Mouse (Mus musculus) liver, adult 2 months (tissue): ENCODE data around the gene Cwc25. TPM values are rescaled to one million over a fixed set of nuclear protein-coding genes. Genes with fewer than 3 reads are reported as not detected.

Experiments
- DNase-seq: peaks from one replicate; pipeline ENCODE4 v3.0.0-alpha.2; 2011; ENCODE audit warnings: low read depth, low spot score; ENCODE audit errors: extremely low read depth
- H3K27ac ChIP-seq: fragments of 200-500 bp; replicated peaks from 2 replicates; pipeline ENCODE4 v1.5.1; 2012; ENCODE audit warnings: low read depth, mild to moderate bottlenecking, control low read depth, inconsistent platforms, low read length; ENCODE audit not compliant: insufficient read depth
- H3K27me3 ChIP-seq: fragments of 200-500 bp; 2 replicates; pipeline ENCODE4 v1.6.1; 2012; ENCODE audit warnings: mild to moderate bottlenecking, moderate library complexity, low read length, inconsistent platforms; ENCODE audit not compliant: control insufficient read depth, insufficient read depth
- H3K36me3 ChIP-seq: fragments of 200-500 bp; 2 replicates; pipeline ENCODE4 v1.6.1; 2012; ENCODE audit warnings: low read length, inconsistent platforms; ENCODE audit not compliant: control insufficient read depth, insufficient read depth
- H3K4me1 ChIP-seq: fragments of 200-500 bp; 2 replicates; pipeline ENCODE4 v1.6.1; 2011; ENCODE audit warnings: low read length; ENCODE audit not compliant: control insufficient read depth, insufficient read depth
- H3K4me3 ChIP-seq: fragments of 200-500 bp; 2 replicates; pipeline ENCODE4 v1.5.1; 2011; ENCODE audit warnings: low read depth, mild to moderate bottlenecking, control low read depth, low read length, moderate library complexity; ENCODE audit not compliant: insufficient read depth
- H3K79me2 ChIP-seq: fragments of 200-500 bp; 2 replicates; pipeline ENCODE4 v1.6.1; 2012; ENCODE audit warnings: inconsistent platforms, mild to moderate bottlenecking, low read length, moderate library complexity; ENCODE audit not compliant: control insufficient read depth, insufficient read depth
- H3K9ac ChIP-seq: fragments of 200-500 bp; 2 replicates; pipeline ENCODE4 v1.6.1; 2012; ENCODE audit warnings: low read depth, mild to moderate bottlenecking, control low read depth, inconsistent platforms, low read length
- CTCF ChIP-seq: fragments of 200-500 bp; IDR thresholded peaks from 2 replicates; pipeline ENCODE4 v1.5.1; 2011; ENCODE audit warnings: low read depth, low read length, control low read depth
- POLR2A ChIP-seq: fragments of 200-500 bp; IDR thresholded peaks from 2 replicates; pipeline ENCODE4 v1.6.1; 2011; ENCODE audit warnings: low read length, control low read depth; ENCODE audit not compliant: insufficient read depth; ENCODE audit errors: extremely low read depth
- WGBS: fragments of 180-500 bp; shearing (Covaris S2); methylation state at CpG from one replicate; pipeline ENCODE4 v1.1.7; 2018; 5-methylcytosine and 5-hydroxymethylcytosine counted together
- polyA plus RNA-seq: library from polyadenylated mRNA; depleted of rRNA; stranded (reverse); fragments of >200 nt; gene quantifications from 2 replicates; pipeline ENCODE4 v1.2.3, GENCODE M21; 2012
- total RNA-seq: library from RNA; depleted of rRNA; stranded (reverse); fragments of >200 nt; gene quantifications from 2 replicates; pipeline ENCODE4 v1.2.3, GENCODE M21; 2014

The Cwc25 gene
- total and polyA plus RNA-seq, 2 experiments, result 6.2 to 6.8 TPM

GRCm38 (mm10) chr11:97776497-97777128, 10.3 kb upstream of the Cwc25 start:
- Histone ChIP-seq H3K4me1 (peaks cover 12% of the 10 kb centered on the region), H3K27me3 (no peaks in the 10 kb centered on the region), H3K27ac (no peak overlapping the region), H3K36me3 (peaks cover 38% of the 10 kb centered on the region), H3K9ac (no peak overlapping the region), H3K79me2 (peaks cover 5% of the 10 kb centered on the region), H3K4me3 (no peak overlapping the region)
- TF ChIP-seq POLR2A, result no peak
- no peak for TF ChIP-seq CTCF
- WGBS, result 64% methylated on average over 5 of the region's 5 CpGs
- no peak for DNase-seq

- Histone ChIP-seq H3K4me1 (peaks cover 9% of the 10 kb centered on the region), H3K36me3 (peaks cover 37% of the 10 kb centered on the region), H3K27me3 (no peaks in the 10 kb centered on the region), H3K79me2 (peaks cover 2% of the 10 kb centered on the region; the same call in 1 of the 2 replicates), H3K27ac (no peak within 1 kb of the TSS), H3K9ac (no peak within 1 kb of the TSS), H3K4me3 (no peak within 1 kb of the TSS)
- TF ChIP-seq CTCF, result no peak
- no peak for TF ChIP-seq POLR2A
- WGBS, result 68% methylated on average over 17 of the region's 17 CpGs
- DNase-seq, result no peak
Observed at GRCm38 (mm10) chr11:97775808-97776496, 9.6 kb upstream of the Cwc25 start, which contains the start of gene 1700001P01Rik. TSS of gene 1700001P01Rik (minus strand) at chr11:97775918.

- Histone ChIP-seq H3K79me2 (no peaks in the 10 kb centered on the region), H3K9ac (no peak overlapping the region), H3K27me3 (no peaks in the 10 kb centered on the region), H3K36me3 (peaks cover 30% of the 10 kb centered on the region), H3K4me3 (no peak overlapping the region), H3K27ac (no peak overlapping the region), H3K4me1 (peaks cover 1% of the 10 kb centered on the region)
- TF ChIP-seq POLR2A (no peak), CTCF (no peak)
- WGBS, result 83% methylated on average over 13 of the region's 13 CpGs
- DNase-seq, result no peak
Observed at GRCm38 (mm10) chr11:97775186-97775585, 8.8 kb upstream of the Cwc25 start.

GRCm38 (mm10) chr11:97771410-97771809, 5.1 kb upstream of the Cwc25 start:
- Histone ChIP-seq H3K4me1 (no peaks in the 10 kb centered on the region), H3K27me3 (no peaks in the 10 kb centered on the region), H3K27ac (no peak overlapping the region), H3K9ac (no peak overlapping the region), H3K36me3 (no peaks in the 10 kb centered on the region), H3K79me2 (no peaks in the 10 kb centered on the region), H3K4me3 (no peak overlapping the region)
- 79% methylated on average over 14 of the region's 14 CpGs for WGBS
- TF ChIP-seq POLR2A, result no peak
- no peak for TF ChIP-seq CTCF
- no peak for DNase-seq

GRCm38 (mm10) chr11:97769704-97770103, 3.3 kb upstream of the Cwc25 start:
- Histone ChIP-seq H3K27me3 (no peaks in the 10 kb centered on the region), H3K79me2 (peaks cover 13% of the 10 kb centered on the region), H3K4me3 (no peak overlapping the region), H3K4me1 (peaks cover 6% of the 10 kb centered on the region), H3K9ac (no peak overlapping the region), H3K27ac (no peak overlapping the region), H3K36me3 (no peaks in the 10 kb centered on the region)
- TF ChIP-seq POLR2A (no peak), CTCF (no peak)
- peak; percentile 26 for DNase-seq
- WGBS, result 13% methylated on average over 2 of the region's 2 CpGs

GRCm38 (mm10) chr11:97761638-97762037, 4.7 kb downstream of the Cwc25 start:
- peaks cover 33% of the 10 kb centered on the region for H3K79me2 ChIP-seq
- H3K27me3 ChIP-seq, result no peaks in the 10 kb centered on the region
- TF ChIP-seq CTCF, result no peak
- no peak for TF ChIP-seq POLR2A
- no peak for DNase-seq
- no peak overlapping the region for H3K9ac ChIP-seq
- peaks cover 16% of the 10 kb centered on the region; the same call in 1 of the 2 replicates for H3K36me3 ChIP-seq
- H3K4me3 ChIP-seq, result no peak overlapping the region
- peaks cover 6% of the 10 kb centered on the region for H3K4me1 ChIP-seq
- H3K27ac ChIP-seq, result no peak overlapping the region
